24 mouse cellular contexts compared by ENCODE assay signal in genomic region chr11:88704688-88705087, GRCm38 (mm10). TPM values are rescaled to one million over a fixed set of nuclear protein-coding genes. Genes with fewer than 3 reads are reported as not detected.
DNase-seq lines count a peak whose midpoint lies in the region; ATAC-seq and TF ChIP-seq lines count a peak whose summit lies in the region.
"Had no signal": no experiment of that assay in that cellular context is flagged by ENCODE, and none has a peak within 500 bp of the region (broad histone marks: within the 10 kb centered on the region; RNA-seq: fewer than 3 reads in every experiment).

No protein-coding gene starts in this region.

- no peak for DNase-seq in kidney, postnatal 10 days
- no peak for DNase-seq in midbrain, postnatal 0 days (ENCODE audit: low spot score)
- DNase-seq: adrenal gland, postnatal 14 days; cerebellum, adult 9-11 months; gastrocnemius, postnatal 14 days; heart, postnatal 4 days; kidney, postnatal 14 days; layer of hippocampus, postnatal 36 days; left cerebral cortex, postnatal 4 days; lung, postnatal 10 days; right cerebral cortex, postnatal 25 days; thymus, adult 2 months had no signal

- no peak overlapping the region for H3K4me2 ChIP-seq in forebrain, embryonic 12.5 days
- no peak overlapping the region for H3K4me2 ChIP-seq in forebrain, embryonic 15.5 days (replicated peaks)
- H3K4me2 ChIP-seq in kidney, embryonic 16.5 days (replicated peaks; ENCODE audit: low read depth, low read length) = no peak overlapping the region
- H3K4me2 ChIP-seq in midbrain, embryonic 13.5 days (replicated peaks) = no peak overlapping the region
- H3K4me2 ChIP-seq in midbrain, postnatal 0 days (ENCODE audit: low read depth, low read length, poor library complexity, severe bottlenecking) = no peak overlapping the region
- no peak overlapping the region for H3K4me2 ChIP-seq in hindbrain, embryonic 16.5 days (ENCODE audit: low read length)
- H3K4me2 ChIP-seq: embryonic facial prominence, embryonic 15.5 days; heart, embryonic 15.5 days; intestine, embryonic 15.5 days; stomach, embryonic 15.5 days had no signal

- peaks cover 72% of the 10 kb centered on the region for H3K36me3 ChIP-seq in forebrain, embryonic 12.5 days (replicated peaks)
- peaks cover 15% of the 10 kb centered on the region; the same call in 1 of the 2 replicates for H3K36me3 ChIP-seq in forebrain, embryonic 15.5 days
- peaks cover 26% of the 10 kb centered on the region for H3K36me3 ChIP-seq in kidney, embryonic 16.5 days (ENCODE audit: insufficient read depth, low read length)
- H3K36me3 ChIP-seq in midbrain, embryonic 13.5 days = peaks cover 55% of the 10 kb centered on the region
- peaks cover 14% of the 10 kb centered on the region for H3K36me3 ChIP-seq in midbrain, postnatal 0 days (ENCODE audit: insufficient read depth, low read length)
- peaks cover 3% of the 10 kb centered on the region; the same call in 1 of the 2 replicates for H3K36me3 ChIP-seq in hindbrain, embryonic 16.5 days (ENCODE audit: control insufficient read depth, insufficient read depth, low read length)
- H3K36me3 ChIP-seq: intestine, embryonic 15.5 days had no signal

- H3K4me1 ChIP-seq in forebrain, embryonic 12.5 days = peaks cover 95% of the 10 kb centered on the region
- peaks cover 44% of the 10 kb centered on the region for H3K4me1 ChIP-seq in forebrain, embryonic 15.5 days
- peaks cover 53% of the 10 kb centered on the region for H3K4me1 ChIP-seq in kidney, embryonic 16.5 days (ENCODE audit: insufficient read depth, low read length)
- peaks cover 100% of the 10 kb centered on the region for H3K4me1 ChIP-seq in midbrain, embryonic 13.5 days (replicated peaks)
- H3K4me1 ChIP-seq in midbrain, postnatal 0 days (ENCODE audit: insufficient read depth, low read length) = peaks cover 3% of the 10 kb centered on the region; the same call in 1 of the 2 replicates
- H3K4me1 ChIP-seq in hindbrain, embryonic 16.5 days (ENCODE audit: control insufficient read depth, insufficient read depth, low read depth, low read length) = peaks cover 29% of the 10 kb centered on the region

- no peak for ATAC-seq in forebrain, embryonic 12.5 days (ENCODE audit: low FRiP score)
- no peak for ATAC-seq in forebrain, embryonic 15.5 days (replicated peaks)
- ATAC-seq in kidney, embryonic 16.5 days (ENCODE audit: low FRiP score, low TSS enrichment) = no peak
- no peak for ATAC-seq in midbrain, embryonic 13.5 days
- ATAC-seq in midbrain, postnatal 0 days (ENCODE audit: low FRiP score) = no peak
- no peak for ATAC-seq in hindbrain, embryonic 16.5 days
- ATAC-seq: intestine, embryonic 15.5 days had no signal

- no peak overlapping the region for H3K4me3 ChIP-seq in forebrain, embryonic 12.5 days (replicated peaks)
- no peak overlapping the region for H3K4me3 ChIP-seq in forebrain, embryonic 15.5 days
- no peak overlapping the region for H3K4me3 ChIP-seq in kidney, embryonic 16.5 days (ENCODE audit: low read length)
- H3K4me3 ChIP-seq in midbrain, embryonic 13.5 days (replicated peaks) = no peak overlapping the region
- no peak overlapping the region for H3K4me3 ChIP-seq in midbrain, postnatal 0 days (ENCODE audit: low read depth, low read length)
- no peak overlapping the region for H3K4me3 ChIP-seq in hindbrain, embryonic 16.5 days (ENCODE audit: low read length)
- H3K4me3 ChIP-seq: embryonic facial prominence, embryonic 15.5 days; heart, embryonic 15.5 days; intestine, embryonic 15.5 days; layer of hippocampus, adult 2 months; stomach, embryonic 15.5 days had no signal

- H3K9ac ChIP-seq in forebrain, embryonic 12.5 days = no peak overlapping the region
- H3K9ac ChIP-seq in forebrain, embryonic 15.5 days (replicated peaks) = no peak overlapping the region
- no peak overlapping the region for H3K9ac ChIP-seq in kidney, embryonic 16.5 days (replicated peaks; ENCODE audit: low read length)
- H3K9ac ChIP-seq in midbrain, embryonic 13.5 days (replicated peaks) = no peak overlapping the region
- H3K9ac ChIP-seq in midbrain, postnatal 0 days (replicated peaks; ENCODE audit: low read length, poor library complexity, severe bottlenecking) = no peak overlapping the region
- H3K9ac ChIP-seq in hindbrain, embryonic 16.5 days (ENCODE audit: low read depth, low read length) = no peak overlapping the region
- H3K9ac ChIP-seq: embryonic facial prominence, embryonic 15.5 days; heart, embryonic 15.5 days; intestine, embryonic 15.5 days; liver, embryonic 14.5 days; stomach, embryonic 15.5 days had no signal

- 83% methylated on average over 10 of the region's 10 CpGs for WGBS in forebrain, embryonic 12.5 days
- WGBS in forebrain, embryonic 15.5 days = 83% methylated on average over 10 of the region's 10 CpGs
- WGBS in kidney, embryonic 16.5 days = 56% methylated on average over 10 of the region's 10 CpGs
- WGBS in midbrain, embryonic 13.5 days = 70% methylated on average over 10 of the region's 10 CpGs
- WGBS in midbrain, postnatal 0 days = 86% methylated on average over 10 of the region's 10 CpGs
- 68% methylated on average over 10 of the region's 10 CpGs for WGBS in hindbrain, embryonic 16.5 days

- no peaks in the 10 kb centered on the region for H3K27me3 ChIP-seq in forebrain, embryonic 12.5 days
- no peaks in the 10 kb centered on the region for H3K27me3 ChIP-seq in forebrain, embryonic 15.5 days
- H3K27me3 ChIP-seq in kidney, embryonic 16.5 days (ENCODE audit: insufficient read depth, low read length) = no peaks in the 10 kb centered on the region
- no peaks in the 10 kb centered on the region for H3K27me3 ChIP-seq in midbrain, embryonic 13.5 days
- H3K27me3 ChIP-seq in midbrain, postnatal 0 days (ENCODE audit: insufficient read depth, low read length) = no peaks in the 10 kb centered on the region
- no peaks in the 10 kb centered on the region for H3K27me3 ChIP-seq in hindbrain, embryonic 16.5 days (replicated peaks; ENCODE audit: control insufficient read depth, insufficient read depth, low read length)
- H3K27me3 ChIP-seq: CH12.LX; embryonic facial prominence, embryonic 15.5 days; heart, embryonic 15.5 days; intestine, embryonic 15.5 days; stomach, embryonic 15.5 days had no signal

- no peak for TF ChIP-seq CTCF in midbrain, postnatal 0 days (IDR thresholded peaks at IDR 0.05)

- no peaks in the 10 kb centered on the region for H3K9me3 ChIP-seq in forebrain, embryonic 12.5 days
- H3K9me3 ChIP-seq in forebrain, embryonic 15.5 days = no peaks in the 10 kb centered on the region
- no peaks in the 10 kb centered on the region for H3K9me3 ChIP-seq in kidney, embryonic 16.5 days (ENCODE audit: low read length)
- no peaks in the 10 kb centered on the region for H3K9me3 ChIP-seq in midbrain, embryonic 13.5 days
- H3K9me3 ChIP-seq in midbrain, postnatal 0 days (ENCODE audit: low read length) = no peaks in the 10 kb centered on the region
- no peaks in the 10 kb centered on the region for H3K9me3 ChIP-seq in hindbrain, embryonic 16.5 days (ENCODE audit: control insufficient read depth, low read length)
- H3K9me3 ChIP-seq: embryonic facial prominence, embryonic 15.5 days; heart, embryonic 15.5 days; intestine, embryonic 15.5 days; stomach, embryonic 15.5 days had no signal

- peak overlapping the region; percentile 37 for H3K27ac ChIP-seq in forebrain, embryonic 12.5 days
- H3K27ac ChIP-seq in forebrain, embryonic 15.5 days (replicated peaks) = no peak overlapping the region
- 0 out of 2 replicates have a peak overlapping the region, but pooled peaks have one; percentile 15 for H3K27ac ChIP-seq in kidney, embryonic 16.5 days (ENCODE audit: low read length)
- H3K27ac ChIP-seq in midbrain, embryonic 13.5 days = peak overlapping the region; percentile 83; the same call in 1 of the 2 replicates
- H3K27ac ChIP-seq in midbrain, postnatal 0 days (ENCODE audit: low read depth, low read length) = no peak overlapping the region
- H3K27ac ChIP-seq in hindbrain, embryonic 16.5 days (ENCODE audit: low read depth, low read length) = 0 out of 2 replicates have a peak overlapping the region, but pooled peaks have one; percentile 3
- H3K27ac ChIP-seq: embryonic facial prominence, embryonic 15.5 days; heart, embryonic 15.5 days; intestine, embryonic 15.5 days; layer of hippocampus, adult 2 months; liver, embryonic 14.5 days; stomach, embryonic 15.5 days had no signal

RNA-seq across cellular contexts. Expression of gene Msi2, which starts 13.6 kb away (rescaled TPM):
- 34.9 and 35.8 TPM in 2 replicates for polyA plus RNA-seq in forebrain, embryonic 12.5 days (2016; fragmentation: Nextera tagmentation; extraction: Ambion mirVana)
- polyA plus RNA-seq in forebrain, embryonic 15.5 days (2015; fragmentation: Nextera tagmentation; extraction: Ambion mirVana) = 25.3 and 27.1 TPM in 2 replicates
- 24.3 and 30.0 TPM in 2 replicates for polyA plus RNA-seq in kidney, embryonic 16.5 days (2015; fragmentation: Nextera tagmentation; extraction: Ambion mirVana)
- polyA plus RNA-seq in midbrain, embryonic 13.5 days (2015; fragmentation: Nextera tagmentation; extraction: Ambion mirVana) = 38.5 and 41.0 TPM in 2 replicates
- 133 and 142 TPM in 2 replicates for total RNA-seq in midbrain, postnatal 0 days (2014; rRNA removed)
- polyA plus RNA-seq in midbrain, postnatal 0 days (2015; fragmentation: Nextera tagmentation; extraction: Ambion mirVana) = 21.6 and 26.9 TPM in 2 replicates
- polyA plus RNA-seq in hindbrain, embryonic 16.5 days (2015; fragmentation: Nextera tagmentation; extraction: Ambion mirVana) = 28.8 and 31.0 TPM in 2 replicates

Comparison
In these comparisons a context has a peak if more than half of its experiments do, and no peak if none do; other contexts are left out.
1. H3K27ac ChIP-seq: peak in forebrain, embryonic 12.5 days (single experiment), kidney, embryonic 16.5 days (single experiment), midbrain, embryonic 13.5 days (single experiment) and hindbrain, embryonic 16.5 days (single experiment); none in forebrain, embryonic 15.5 days (single experiment) and midbrain, postnatal 0 days (single experiment).